Mouse (Mus musculus) CD4-positive helper T cell, adult 2 months (primary cell): ENCODE results near the gene Duoxa2.

Experiments
- DNase-seq: peaks from one replicate; pipeline ENCODE4 v3.0.0-alpha.2; 2012; ENCODE audit warnings: low read depth, missing footprints, low spot score

Duoxa2 gene

GRCm38 (mm10) chr2:122351931-122352329 lies 53.2 kb downstream of the Duoxa2 start:
- DNase-seq, result no peak
